Mouse (Mus musculus) liver, postnatal 0 days (tissue): ENCODE results near the gene Twnk. TPM values are rescaled to one million over a fixed set of nuclear protein-coding genes. Genes with fewer than 3 reads are reported as not detected.

Experiments used
- ATAC-seq: fragments of 200-750 bp; cut with Nextera tagmentation; 2 replicates; pipeline ENCODE4 v1.8.0; 2017; ENCODE audit warnings: mild to moderate bottlenecking, moderate library complexity
- DNase-seq: peaks from one replicate; pipeline ENCODE4 v3.0.0-alpha.2; 2016
- H3K27ac ChIP-seq: fragments of 300-500 bp; sonication (generic); 2 replicates; pipeline ENCODE4 v1.5.1; 2014; ENCODE audit warnings: antibody characterized with exemption, moderate library complexity, mild to moderate bottlenecking, low read depth
- H3K27me3 ChIP-seq: fragments of 300-500 bp; sonication (generic); 2 replicates; pipeline ENCODE4 v1.6.1; 2014; ENCODE audit warnings: low read length, control low read depth, mixed read lengths; ENCODE audit not compliant: insufficient read depth
- H3K36me3 ChIP-seq: fragments of 300-500 bp; sonication (generic); replicated peaks from 2 replicates; pipeline ENCODE4 v1.6.1; 2014; ENCODE audit warnings: mild to moderate bottlenecking, control low read depth, low read length, moderate library complexity, mixed read lengths; ENCODE audit not compliant: insufficient read depth
- H3K4me1 ChIP-seq: fragments of 300-500 bp; sonication (generic); 2 replicates; pipeline ENCODE4 v1.6.1; 2014; ENCODE audit warnings: antibody characterized with exemption, mild to moderate bottlenecking, control low read depth; ENCODE audit not compliant: insufficient read depth
- H3K4me2 ChIP-seq: fragments of 300-500 bp; sonication (generic); 2 replicates; pipeline ENCODE4 v1.6.1; 2014; ENCODE audit warnings: low read depth, mild to moderate bottlenecking, low read length, moderate library complexity, mixed read lengths
- H3K4me3 ChIP-seq: fragments of 300-500 bp; sonication (generic); 2 replicates; pipeline ENCODE4 v1.5.1; 2014; ENCODE audit warnings: low read depth, low read length
- H3K9ac ChIP-seq: fragments of 300-500 bp; sonication (generic); replicated peaks from 2 replicates; pipeline ENCODE4 v1.6.1; 2014; ENCODE audit warnings: mild to moderate bottlenecking, moderate library complexity
- H3K9me3 ChIP-seq: fragments of 300-500 bp; sonication (generic); 2 replicates; pipeline ENCODE4 v1.6.1; 2016; ENCODE audit warnings: mild to moderate bottlenecking, control low read depth, low read length, mixed read lengths
- CTCF ChIP-seq: sonication (generic); IDR thresholded peaks from 2 replicates; pipeline ENCODE4 v1.5.1; 2016; ENCODE audit warnings: antibody characterized with exemption, low read depth
- EP300 ChIP-seq: IDR thresholded peaks from 2 replicates; pipeline ENCODE4 v1.6.1; 2016; ENCODE audit warnings: antibody characterized with exemption, low read depth, mild to moderate bottlenecking
- WGBS: fragments of 180-500 bp; shearing (Covaris S2); extraction: QIAGEN DNeasy Blood & Tissue Kit; methylation state at CpG from one replicate; pipeline ENCODE4 v1.1.7; 2014; ENCODE audit not compliant: insufficient replicate concordance; 5-methylcytosine and 5-hydroxymethylcytosine counted together
- polyA plus RNA-seq: library from polyadenylated mRNA; unstranded; fragments of >200 nt; fragmentation: Nextera tagmentation; extraction: Ambion mirVana; gene quantifications from 2 replicates; pipeline ENCODE4 v1.2.1, GENCODE M21; 2015

Gene Twnk
- polyA plus RNA-seq, 1 experiment from 2014 or later: 10.6 TPM

DNA sequence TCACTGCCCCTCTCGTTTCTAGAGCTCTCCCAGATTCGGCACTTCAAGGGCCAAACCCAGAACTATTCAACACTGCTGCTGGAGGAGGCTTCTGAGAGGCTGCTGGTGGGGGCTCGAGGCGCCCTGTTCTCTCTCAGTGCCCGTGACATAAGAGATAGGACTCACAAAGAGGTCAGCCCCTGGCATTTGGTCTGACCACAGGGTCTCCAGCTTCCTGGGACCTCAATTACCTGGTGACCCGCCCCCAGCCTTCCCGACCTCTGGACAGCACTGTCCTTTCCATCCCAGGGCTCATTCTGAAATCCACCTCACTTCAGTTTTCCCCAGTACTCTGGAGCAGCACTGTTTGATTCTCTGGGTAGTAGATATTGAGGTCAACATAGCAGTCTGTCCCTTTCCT lies 12.8 kb upstream of the Twnk start:
- TF ChIP-seq EP300: no peak
- Histone ChIP-seq H3K9me3 (no peaks in the 10 kb centered on the region), H3K4me3 (no peak overlapping the region), H3K27ac (peak overlapping the region; percentile 60), H3K4me2 (no peak overlapping the region), H3K4me1 (peaks cover 11% of the 10 kb centered on the region; the same call in 1 of the 2 replicates), H3K9ac (no peak overlapping the region), H3K36me3 (0 out of 2 replicates have a peak, but pooled peaks cover 2% of the 10 kb centered on the region), H3K27me3 (peaks cover 9% of the 10 kb centered on the region; the same call in 1 of the 2 replicates)
- 56% methylated on average over 7 of the region's 7 CpGs for WGBS
- DNase-seq (no peak), ATAC-seq (no peak)

- Histone ChIP-seq H3K27me3 (no peaks in the 10 kb centered on the region), H3K4me3 (no peak overlapping the region), H3K9ac (no peak overlapping the region), H3K36me3 (peaks cover 12% of the 10 kb centered on the region), H3K4me1 (no peaks in the 10 kb centered on the region), H3K27ac (no peak overlapping the region), H3K9me3 (no peaks in the 10 kb centered on the region), H3K4me2 (no peak overlapping the region)
- TF ChIP-seq EP300 (no peak), CTCF (no peak)
- 87% methylated on average over 11 of the region's 11 CpGs for WGBS
- no peak for DNase-seq
- no peak for ATAC-seq
Observed at GRCm38 (mm10) chr19:44997786-44998185, 7.7 kb upstream of the Twnk start.

GRCm38 (mm10) chr19:44999647-45000046 lies 5.8 kb upstream of the Twnk start:
- Histone ChIP-seq H3K4me2 (no peak overlapping the region), H3K27ac (no peak overlapping the region), H3K4me3 (no peak overlapping the region), H3K9ac (no peak overlapping the region), H3K27me3 (no peaks in the 10 kb centered on the region), H3K4me1 (no peaks in the 10 kb centered on the region), H3K36me3 (peaks cover 22% of the 10 kb centered on the region), H3K9me3 (no peaks in the 10 kb centered on the region)
- no peak for TF ChIP-seq EP300
- TF ChIP-seq CTCF: no peak
- 81% methylated on average over 8 of the region's 8 CpGs for WGBS
- ATAC-seq (no peak), DNase-seq (no peak)

- H3K27me3 ChIP-seq: no peaks in the 10 kb centered on the region
- peaks cover 22% of the 10 kb centered on the region for H3K36me3 ChIP-seq
- peak; percentile 35; the same call in 1 of the 2 replicates for TF ChIP-seq CTCF
- TF ChIP-seq EP300: no peak
- no peak overlapping the region for H3K9ac ChIP-seq
- no peaks in the 10 kb centered on the region for H3K9me3 ChIP-seq
- ATAC-seq: no peak
- peaks cover 9% of the 10 kb centered on the region for H3K4me1 ChIP-seq
- 67% methylated on average over 3 of the region's 3 CpGs for WGBS
- H3K4me2 ChIP-seq: no peak overlapping the region
- DNase-seq: peak; percentile 18
- H3K27ac ChIP-seq: no peak overlapping the region
- no peak overlapping the region for H3K4me3 ChIP-seq
Observed at GRCm38 (mm10) chr19:45002301-45002700, 3.2 kb upstream of the Twnk start.

DNA sequence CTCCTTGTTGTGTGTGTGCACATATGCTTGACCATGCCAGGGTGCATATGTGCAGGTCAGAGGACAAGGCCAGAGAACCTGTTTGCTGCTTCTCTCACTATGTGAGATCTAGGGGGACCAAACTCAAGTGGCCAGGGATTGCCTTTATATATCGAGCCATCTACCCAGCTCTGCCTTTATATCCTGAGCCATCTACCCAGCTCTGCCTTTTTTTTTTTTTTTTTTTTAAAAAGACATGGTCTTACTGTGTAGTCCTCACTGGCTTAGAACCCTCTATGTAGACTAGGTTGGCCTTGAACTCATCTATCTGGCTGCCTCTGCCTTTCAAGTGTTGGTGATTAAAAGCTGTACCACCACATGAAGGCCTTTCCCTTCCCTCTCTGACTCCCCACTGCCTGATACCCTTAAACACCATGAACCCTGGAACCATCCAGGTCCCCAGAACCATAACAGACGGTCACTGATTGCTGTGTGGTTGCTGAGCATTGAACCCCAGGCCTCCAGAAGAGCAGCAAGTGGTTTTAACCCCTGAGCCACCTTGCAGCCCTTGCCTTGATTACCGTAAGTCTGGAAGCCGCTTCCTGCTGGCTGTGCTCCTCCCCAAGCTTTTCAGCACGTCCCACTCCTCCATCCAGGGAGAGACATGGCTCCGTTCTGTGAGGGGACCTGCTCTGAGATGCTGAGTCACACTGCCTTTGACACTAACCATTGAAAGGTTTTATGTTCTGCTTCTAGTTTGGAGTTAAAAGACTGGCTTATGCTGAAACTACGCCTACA lies 1.5 kb upstream of the Twnk start:
- Histone ChIP-seq H3K4me3 (no peak overlapping the region), H3K9me3 (no peaks in the 10 kb centered on the region), H3K4me2 (no peak overlapping the region), H3K27me3 (no peaks in the 10 kb centered on the region), H3K27ac (no peak overlapping the region), H3K9ac (no peak overlapping the region), H3K4me1 (peaks cover 20% of the 10 kb centered on the region), H3K36me3 (peaks cover 19% of the 10 kb centered on the region)
- no peak for ATAC-seq
- no peak for DNase-seq
- TF ChIP-seq CTCF (no peak), EP300 (no peak)
- 85% methylated on average over 7 of the region's 7 CpGs for WGBS

GRCm38 (mm10) chr19:45005957-45006712 lies 672 bp downstream of the Twnk start, which contains the start of gene Mrpl43:
Mrpl43 (minus strand) TSS chr19:45006442.
- peak within 1 kb of the TSS; percentile 87 for H3K27ac ChIP-seq
- 0 out of 2 replicates have a peak, but pooled peaks have one; percentile 33 for TF ChIP-seq EP300
- TF ChIP-seq CTCF: no peak
- H3K4me2 ChIP-seq: peak within 1 kb of the TSS; percentile 88
- peaks cover 22% of the 10 kb centered on the region for H3K36me3 ChIP-seq
- WGBS: under 1% methylated on average over 81 of the region's 82 CpGs
- H3K4me1 ChIP-seq: peaks cover 20% of the 10 kb centered on the region
- ATAC-seq (peak; percentile 91), DNase-seq (peak; percentile 98)
- no peaks in the 10 kb centered on the region for H3K27me3 ChIP-seq
- H3K9ac ChIP-seq: peak within 1 kb of the TSS; percentile 92
- H3K4me3 ChIP-seq: peak within 1 kb of the TSS; percentile 95
- H3K9me3 ChIP-seq: no peaks in the 10 kb centered on the region
